Mouse (Mus musculus): Measurements from ENCODE around the gene Sept3. TPM values are rescaled to one million over a fixed set of nuclear protein-coding genes. Genes with fewer than 3 reads are reported as not detected.

The Sept3 gene
- polyA plus RNA-seq, 1 experiment from 2014 or later: 45.5 TPM

- H3K4me1 ChIP-seq (replicated peaks): no peaks in the 10 kb centered on the region; the same call in 1 of the 2 replicates
- H3K9me3 ChIP-seq: no peaks in the 10 kb centered on the region
- no peak for ATAC-seq (ENCODE audit: insufficient number of reproducible peaks, insufficient read depth, low FRiP score, low TSS enrichment, low read depth)
- H3K4me3 ChIP-seq (replicated peaks): no peak overlapping the region
- H3K27me3 ChIP-seq: no peaks in the 10 kb centered on the region
- no peak overlapping the region for H3K4me2 ChIP-seq
- H3K27ac ChIP-seq: no peak overlapping the region
- WGBS: 77% methylated on average over 3 of the region's 3 CpGs
- no peaks in the 10 kb centered on the region for H3K36me3 ChIP-seq
- H3K9ac ChIP-seq (replicated peaks): no peak overlapping the region
Observed at GRCm38 (mm10) chr15:82307107-82307506, 32.4 kb downstream of the Sept3 start.

- H3K27me3 ChIP-seq: no peaks in the 10 kb centered on the region
- H3K4me1 ChIP-seq (replicated peaks): no peaks in the 10 kb centered on the region; the same call in 1 of the 2 replicates
- H3K27ac ChIP-seq: no peak overlapping the region
- no peak for ATAC-seq (ENCODE audit: insufficient number of reproducible peaks, insufficient read depth, low FRiP score, low TSS enrichment, low read depth)
- no peak overlapping the region for H3K4me3 ChIP-seq (replicated peaks)
- no peak overlapping the region for H3K4me2 ChIP-seq
- H3K36me3 ChIP-seq: no peaks in the 10 kb centered on the region
- WGBS: 71% methylated on average over 3 of the region's 3 CpGs
- H3K9me3 ChIP-seq: no peaks in the 10 kb centered on the region
- H3K9ac ChIP-seq (replicated peaks): no peak overlapping the region
Observed at GRCm38 (mm10) chr15:82308416-82308815, 33.7 kb downstream of the Sept3 start.

- H3K27ac ChIP-seq: no peak overlapping the region
- no peak for ATAC-seq (ENCODE audit: insufficient number of reproducible peaks, insufficient read depth, low FRiP score, low TSS enrichment, low read depth)
- H3K4me1 ChIP-seq (replicated peaks): no peaks in the 10 kb centered on the region
- no peak overlapping the region for H3K4me2 ChIP-seq
- no peaks in the 10 kb centered on the region for H3K36me3 ChIP-seq
- no peaks in the 10 kb centered on the region for H3K9me3 ChIP-seq
- no peak overlapping the region for H3K9ac ChIP-seq (replicated peaks)
- no peak overlapping the region for H3K4me3 ChIP-seq (replicated peaks)
- 83% methylated on average over 6 of the region's 6 CpGs for WGBS
- H3K27me3 ChIP-seq: no peaks in the 10 kb centered on the region
Observed at GRCm38 (mm10) chr15:82317839-82318238, 43.1 kb downstream of the Sept3 start.

- no peak overlapping the region for H3K4me3 ChIP-seq (replicated peaks)
- H3K9me3 ChIP-seq: no peaks in the 10 kb centered on the region
- no peak overlapping the region for H3K27ac ChIP-seq
- no peak for ATAC-seq (ENCODE audit: insufficient number of reproducible peaks, insufficient read depth, low FRiP score, low TSS enrichment, low read depth)
- H3K36me3 ChIP-seq: no peaks in the 10 kb centered on the region
- no peak overlapping the region for H3K9ac ChIP-seq (replicated peaks)
- WGBS: 68% methylated on average over 1 of the region's 1 CpGs
- H3K4me2 ChIP-seq: no peak overlapping the region
- H3K4me1 ChIP-seq (replicated peaks): 0 out of 2 replicates have a peak, but pooled peaks cover 5% of the 10 kb centered on the region
- H3K27me3 ChIP-seq: no peaks in the 10 kb centered on the region
Observed at GRCm38 (mm10) chr15:82319613-82320012, 44.9 kb downstream of the Sept3 start.

GRCm38 (mm10) chr15:82322195-82322594, 47.5 kb downstream of the Sept3 start:
- 0 out of 2 replicates have a peak, but pooled peaks cover 12% of the 10 kb centered on the region for H3K4me1 ChIP-seq (replicated peaks)
- WGBS: 79% methylated on average over 8 of the region's 8 CpGs
- H3K9me3 ChIP-seq: no peaks in the 10 kb centered on the region
- no peaks in the 10 kb centered on the region for H3K27me3 ChIP-seq
- H3K36me3 ChIP-seq: no peaks in the 10 kb centered on the region
- H3K4me3 ChIP-seq (replicated peaks): no peak overlapping the region
- no peak overlapping the region for H3K4me2 ChIP-seq
- no peak overlapping the region for H3K9ac ChIP-seq (replicated peaks)
- H3K27ac ChIP-seq: no peak overlapping the region
- ATAC-seq (ENCODE audit: insufficient number of reproducible peaks, insufficient read depth, low FRiP score, low TSS enrichment, low read depth): no peak

GRCm38 (mm10) chr15:82325382-82325781, 50.7 kb downstream of the Sept3 start:
- no peak overlapping the region for H3K4me2 ChIP-seq
- WGBS: 63% methylated on average over 2 of the region's 2 CpGs
- H3K9me3 ChIP-seq: no peaks in the 10 kb centered on the region
- no peak overlapping the region for H3K4me3 ChIP-seq (replicated peaks)
- no peak for ATAC-seq (ENCODE audit: insufficient number of reproducible peaks, insufficient read depth, low FRiP score, low TSS enrichment, low read depth)
- no peaks in the 10 kb centered on the region for H3K27me3 ChIP-seq
- H3K27ac ChIP-seq: no peak overlapping the region
- no peak overlapping the region for H3K9ac ChIP-seq (replicated peaks)
- peaks cover 19% of the 10 kb centered on the region for H3K36me3 ChIP-seq
- H3K4me1 ChIP-seq (replicated peaks): 0 out of 2 replicates have a peak, but pooled peaks cover 12% of the 10 kb centered on the region

GRCm38 (mm10) chr15:82335194-82335593, 60.5 kb downstream of the Sept3 start:
- Histone ChIP-seq H3K27ac (no peak overlapping the region), H3K4me2 (no peak overlapping the region)
- 96% methylated on average over 4 of the region's 4 CpGs for WGBS

GRCm38 (mm10) chr15:82336629-82337028, 61.9 kb downstream of the Sept3 start:
- no peak for ATAC-seq (ENCODE audit: insufficient number of reproducible peaks, insufficient read depth, low FRiP score, low TSS enrichment, low read depth)
- Histone ChIP-seq H3K9ac (replicated peaks) (no peak overlapping the region; the same call in 1 of the 2 replicates), H3K4me3 (replicated peaks) (no peak overlapping the region), H3K4me1 (replicated peaks) (peaks cover 31% of the 10 kb centered on the region), H3K36me3 (peaks cover 41% of the 10 kb centered on the region), H3K9me3 (no peaks in the 10 kb centered on the region), H3K27ac (peak overlapping the region; percentile 32; the same call in 1 of the 2 replicates), H3K4me2 (no peak overlapping the region), H3K27me3 (peaks cover 9% of the 10 kb centered on the region)
- 63% methylated on average over 12 of the region's 12 CpGs for WGBS

More at GRCm38 (mm10) chr15:82335194-82335593, 60.5 kb downstream of the Sept3 start:
- Histone ChIP-seq H3K4me3 (replicated peaks) (no peak overlapping the region), H3K27me3 (peaks cover 4% of the 10 kb centered on the region), H3K4me1 (replicated peaks) (peaks cover 24% of the 10 kb centered on the region), H3K9me3 (no peaks in the 10 kb centered on the region), H3K36me3 (peaks cover 55% of the 10 kb centered on the region), H3K9ac (replicated peaks) (no peak overlapping the region)
- ATAC-seq (ENCODE audit: insufficient number of reproducible peaks, insufficient read depth, low FRiP score, low TSS enrichment, low read depth): no peak

GRCm38 (mm10) chr15:82337875-82338274, 63.2 kb downstream of the Sept3 start:
- peak overlapping the region; percentile 62 for H3K9ac ChIP-seq (replicated peaks)
- no peaks in the 10 kb centered on the region for H3K9me3 ChIP-seq
- peaks cover 39% of the 10 kb centered on the region for H3K4me1 ChIP-seq (replicated peaks)
- peaks cover 34% of the 10 kb centered on the region for H3K36me3 ChIP-seq
- peaks cover 9% of the 10 kb centered on the region for H3K27me3 ChIP-seq
- peak overlapping the region; percentile 63 for H3K4me2 ChIP-seq
- peak overlapping the region; percentile 55 for H3K4me3 ChIP-seq (replicated peaks)
- WGBS: 42% methylated on average over 4 of the region's 4 CpGs
- no peak for ATAC-seq (ENCODE audit: insufficient number of reproducible peaks, insufficient read depth, low FRiP score, low TSS enrichment, low read depth)
- H3K27ac ChIP-seq: no peak overlapping the region

GRCm38 (mm10) chr15:82338593-82339112, 64.0 kb downstream of the Sept3 start, which contains the start of the genes Naga, Pheta2 and Smdt1:
TSS of gene Naga (minus strand) at chr15:82338925.
TSS of gene Pheta2 (plus strand) at chr15:82338942.
TSS of gene Smdt1 (plus strand) at chr15:82338959.
- H3K27ac ChIP-seq: no peak within 1 kb of the TSS
- ATAC-seq (ENCODE audit: insufficient number of reproducible peaks, insufficient read depth, low FRiP score, low TSS enrichment, low read depth): peak; percentile 80

GRCm38 (mm10) chr15:82339150-82339549, 64.5 kb downstream of the Sept3 start:
- H3K4me3 ChIP-seq (replicated peaks): peak overlapping the region; percentile 55
- no peak for ATAC-seq (ENCODE audit: insufficient number of reproducible peaks, insufficient read depth, low FRiP score, low TSS enrichment, low read depth)
- 57% methylated on average over 10 of the region's 10 CpGs for WGBS
- peaks cover 39% of the 10 kb centered on the region for H3K4me1 ChIP-seq (replicated peaks)
- no peaks in the 10 kb centered on the region for H3K9me3 ChIP-seq
- H3K27ac ChIP-seq: no peak overlapping the region
- 0 out of 2 replicates have a peak overlapping the region, but pooled peaks have one; percentile 35 for H3K9ac ChIP-seq (replicated peaks)
- peaks cover 28% of the 10 kb centered on the region for H3K36me3 ChIP-seq
- H3K4me2 ChIP-seq: peak overlapping the region; percentile 63
- peaks cover 9% of the 10 kb centered on the region for H3K27me3 ChIP-seq

More at GRCm38 (mm10) chr15:82338593-82339112, 64.0 kb downstream of the Sept3 start, which contains the start of the genes Naga, Pheta2 and Smdt1:
- Histone ChIP-seq H3K4me3 (replicated peaks) (peak within 1 kb of the TSS; percentile 55), H3K4me2 (peak within 1 kb of the TSS; percentile 63), H3K4me1 (replicated peaks) (peaks cover 39% of the 10 kb centered on the region), H3K9me3 (no peaks in the 10 kb centered on the region), H3K27me3 (peaks cover 9% of the 10 kb centered on the region), H3K9ac (replicated peaks) (peak within 1 kb of the TSS; percentile 62), H3K36me3 (peaks cover 32% of the 10 kb centered on the region)
- under 1% methylated on average over 41 of the region's 41 CpGs for WGBS
